Comparison of ENCODE assay signal across 8 mouse cellular contexts in genomic region chr2:29934906-29935599, GRCm38 (mm10). TPM values are rescaled to one million over a fixed set of nuclear protein-coding genes. Genes with fewer than 3 reads are reported as not detected.
DNase-seq lines count a peak whose midpoint lies in the region; ATAC-seq lines count a peak whose summit lies in the region.

TSS of gene Gle1 (plus strand) at chr2:29935426.

- H3K4me2 ChIP-seq in lung, embryonic 16.5 days (ENCODE audit: low read depth, low read length), result peak within 1 kb of the TSS; percentile 78

- WGBS in lung, embryonic 16.5 days, result 3% methylated on average over 44 of the region's 44 CpGs

- H3K9me3 ChIP-seq in lung, embryonic 16.5 days (ENCODE audit: control insufficient read depth, low read length), result no peaks in the 10 kb centered on the region

- ATAC-seq in hematopoietic stem cell, adult 5-6 weeks (replicated peaks in 1 of 2; ENCODE audit: insufficient read depth in 1 of 2, low FRiP score in 2 of 2, low TSS enrichment in 1 of 2, low read depth in 1 of 2, poor library complexity in 2 of 2, severe bottlenecking in 2 of 2), result peak; percentile 99
- peak; percentile 98 for ATAC-seq in lung, embryonic 16.5 days (ENCODE audit: low read depth)

- H3K36me3 ChIP-seq in lung, embryonic 16.5 days (ENCODE audit: control insufficient read depth, insufficient read depth, low read length), result peaks cover 22% of the 10 kb centered on the region

- peak within 1 kb of the TSS; percentile 98 for H3K4me3 ChIP-seq in lung, embryonic 16.5 days (ENCODE audit: low read length)

- peak; percentile 77 for DNase-seq in MEL-GATA-1-ER (ENCODE audit: extremely low read depth, low read depth)
- peak; percentile 93 for DNase-seq in cerebellum, adult 8-10 months
- peak; percentile 91 for DNase-seq in forelimb bud, embryonic 11.5 days (ENCODE audit: low read depth, low spot score)
- DNase-seq in layer of hippocampus, adult 9-10 months (ENCODE audit: low spot score), result peak; percentile 88
- peak; percentile 91 for DNase-seq in ovary, postnatal 10 days (ENCODE audit: low spot score)
- peak; percentile 94 to 98 for DNase-seq in thymus, postnatal 10 days (ENCODE audit: low spot score in 2 of 2)

- peak within 1 kb of the TSS; percentile 80 for H3K9ac ChIP-seq in lung, embryonic 16.5 days (ENCODE audit: low read length)

- peak within 1 kb of the TSS; percentile 78 for H3K27ac ChIP-seq in lung, embryonic 16.5 days (ENCODE audit: low read length)

- H3K4me1 ChIP-seq in lung, embryonic 16.5 days (replicated peaks; ENCODE audit: control insufficient read depth, insufficient read depth, low read length), result peaks cover 6% of the 10 kb centered on the region

- no peaks in the 10 kb centered on the region for H3K27me3 ChIP-seq in lung, embryonic 16.5 days (ENCODE audit: control insufficient read depth, insufficient read depth, low read depth, low read length)

RNA-seq across cellular contexts. Expression of gene Gle1, which starts in this region (rescaled TPM):
- total RNA-seq in hematopoietic stem cell, adult 5-6 weeks (2017), result 71.4 and 79.7 TPM in 2 replicates
- polyA plus RNA-seq in lung, embryonic 16.5 days (2015; fragmentation: Nextera tagmentation; extraction: Ambion mirVana), result 70.4 and 70.9 TPM in 2 replicates

Comparison
In these comparisons a context has a peak if more than half of its experiments do, and no peak if none do; other contexts are left out.
1. Peak in every context shown above with its lines: DNase-seq, ATAC-seq, H3K4me3 ChIP-seq and H3K27ac ChIP-seq.